Mouse (Mus musculus) right cerebral cortex, adult 2 months (tissue): ENCODE measurements around the gene Vmn1r15.

ENCODE experiments used
- DNase-seq, 2 experiments: peaks; one replicate each; pipeline ENCODE4 v3.0.0; 2021 to 2022; ENCODE audit warnings: low spot score in 2 of 2

Vmn1r15 gene

GRCm38 (mm10) chr6:57257652-57258051 lies at the start of gene Vmn1r15:
Gene Vmn1r15, plus strand, starts transcription at chr6:57257952.
- no peak for DNase-seq

DNA sequence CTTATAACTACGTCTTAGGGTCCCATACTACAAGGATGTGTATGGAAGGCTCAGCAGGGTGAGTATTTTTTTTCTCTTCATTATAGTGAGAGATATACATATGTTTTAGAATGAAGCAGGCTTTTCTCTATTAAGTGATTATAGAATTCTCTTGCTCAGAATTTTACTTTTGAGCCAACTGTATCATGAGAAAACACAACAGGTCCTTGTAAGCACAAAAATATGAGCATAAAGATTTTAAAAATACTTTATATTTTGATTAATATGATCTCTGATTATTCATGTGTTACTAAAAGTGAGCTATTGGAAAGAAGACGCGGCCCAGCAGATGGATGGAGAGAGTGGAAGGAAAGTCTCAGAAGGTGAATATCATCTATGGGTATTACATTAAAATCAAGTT lies 26.4 kb upstream of the Vmn1r15 start, which contains the start of gene Vmn1r14:
Gene Vmn1r14 (plus strand): TSS at position 301 of the 400 bp plus-strand sequence.
- DNase-seq, result no peak

DNA sequence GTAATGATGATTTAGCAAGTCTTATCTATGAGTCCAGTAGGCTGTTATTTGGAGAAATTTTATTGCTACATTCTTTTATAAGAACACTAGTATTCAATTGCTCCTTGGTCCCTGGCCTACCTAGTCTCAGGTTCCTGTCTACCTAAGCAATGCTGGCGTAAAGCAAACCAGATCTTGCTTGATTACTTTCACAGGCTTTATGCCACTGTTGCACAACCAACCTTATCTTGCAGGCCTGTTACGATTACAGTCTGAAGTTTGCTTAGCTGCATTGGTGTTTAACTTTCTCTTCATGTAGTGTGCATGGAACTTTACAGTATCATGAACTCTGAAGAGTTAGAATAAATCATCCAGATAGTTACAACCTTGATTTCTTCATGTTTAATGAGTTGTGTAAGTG lies 3.2 kb downstream of the Vmn1r15 start:
- DNase-seq, result no peak

- DNase-seq, result no peak
Measured at GRCm38 (mm10) chr6:57271881-57272280, 14.1 kb downstream of the Vmn1r15 start.

- no peak for DNase-seq
Measured at GRCm38 (mm10) chr6:57272517-57272916, 14.8 kb downstream of the Vmn1r15 start.

GRCm38 (mm10) chr6:57278952-57279351 lies 21.2 kb downstream of the Vmn1r15 start:
- DNase-seq, result no peak
